Mouse (Mus musculus): ENCODE measurements around the gene Vmn2r99. TPM values are rescaled to one million over a fixed set of nuclear protein-coding genes. Genes with fewer than 3 reads are reported as not detected.

Vmn2r99 gene
- not detected in 2 replicates for polyA plus RNA-seq (2015; fragmentation: Nextera tagmentation; extraction: Ambion mirVana)

GRCm38 (mm10) chr17:19361649-19362048 is at the start of gene Vmn2r99:
Vmn2r99 (plus strand) TSS chr17:19361949.
- Histone ChIP-seq H3K4me2 (no peak within 1 kb of the TSS), H3K4me3 (no peak within 1 kb of the TSS), H3K36me3 (no peaks in the 10 kb centered on the region), H3K9ac (no peak within 1 kb of the TSS), H3K4me1 (no peaks in the 10 kb centered on the region), H3K27me3 (replicated peaks) (no peaks in the 10 kb centered on the region), H3K9me3 (peaks cover 14% of the 10 kb centered on the region), H3K27ac (replicated peaks) (no peak within 1 kb of the TSS)
- ATAC-seq (ENCODE audit: extremely low read depth, insufficient number of reproducible peaks, low FRiP score, low TSS enrichment), result no peak

- WGBS, result 83% methylated on average over 3 of the region's 3 CpGs
- no peaks in the 10 kb centered on the region for H3K4me1 ChIP-seq
- no peak overlapping the region for H3K9ac ChIP-seq
- H3K4me3 ChIP-seq, result no peak overlapping the region
- no peaks in the 10 kb centered on the region for H3K36me3 ChIP-seq
- no peak for ATAC-seq (ENCODE audit: extremely low read depth, insufficient number of reproducible peaks, low FRiP score, low TSS enrichment)
- H3K27ac ChIP-seq (replicated peaks), result no peak overlapping the region
- H3K27me3 ChIP-seq (replicated peaks), result no peaks in the 10 kb centered on the region
- H3K4me2 ChIP-seq, result no peak overlapping the region
- H3K9me3 ChIP-seq, result peaks cover 31% of the 10 kb centered on the region
These were observed 75.9 kb downstream of the Vmn2r99 start for GRCm38 (mm10) chr17:19437623-19438022.

GRCm38 (mm10) chr17:19444932-19445331 is 83.2 kb downstream of the Vmn2r99 start:
- no peak overlapping the region for H3K27ac ChIP-seq (replicated peaks)
- H3K9me3 ChIP-seq, result peaks cover 15% of the 10 kb centered on the region
- no peaks in the 10 kb centered on the region for H3K36me3 ChIP-seq
- 83% methylated on average over 1 of the region's 1 CpGs for WGBS
- no peak overlapping the region for H3K4me3 ChIP-seq
- H3K4me2 ChIP-seq, result no peak overlapping the region
- H3K4me1 ChIP-seq, result no peaks in the 10 kb centered on the region
- H3K27me3 ChIP-seq (replicated peaks), result no peaks in the 10 kb centered on the region
- H3K9ac ChIP-seq, result no peak overlapping the region
- ATAC-seq (ENCODE audit: extremely low read depth, insufficient number of reproducible peaks, low FRiP score, low TSS enrichment), result no peak

Other genes with a start within 250 kb of the Vmn2r99 start
- not detected in 2 replicates for gene Vmn2r100, start 142.8 kb downstream of the Vmn2r99 start, polyA plus RNA-seq (2015; fragmentation: Nextera tagmentation; extraction: Ambion mirVana)
- gene Vmn2r101, start 215.3 kb downstream of the Vmn2r99 start, polyA plus RNA-seq (2015; fragmentation: Nextera tagmentation; extraction: Ambion mirVana), result not detected in 2 replicates

All from heart, embryonic 13.5 days (tissue).